Mouse (Mus musculus) forelimb bud, embryonic 11.5 days (tissue): Measurements from ENCODE around the gene Ywhab.

Experiments used
- DNase-seq: peaks from one replicate; pipeline ENCODE4 v3.0.0-alpha.2; 2012; ENCODE audit warnings: low read depth, low spot score

Ywhab gene

DNA sequence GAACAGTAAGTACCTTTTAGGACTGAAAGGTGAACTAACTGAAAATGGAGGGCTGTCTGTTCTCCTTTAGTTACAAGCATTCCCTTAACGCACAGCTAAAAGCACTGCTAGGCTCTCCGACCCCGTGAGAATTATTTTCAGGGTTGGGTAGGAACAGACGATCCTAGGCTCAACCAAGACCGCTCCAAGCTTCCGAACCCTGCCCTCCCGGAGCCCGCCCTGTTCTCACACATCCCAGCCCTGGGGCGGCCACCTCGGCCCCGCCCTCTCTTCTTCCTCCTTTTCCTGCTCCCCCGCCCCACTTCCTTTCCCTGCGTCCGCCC lies at the start of gene Ywhab:
Ywhab (plus strand) TSS at position 307 of the 323 bp plus-strand sequence.
- DNase-seq: no peak

DNA sequence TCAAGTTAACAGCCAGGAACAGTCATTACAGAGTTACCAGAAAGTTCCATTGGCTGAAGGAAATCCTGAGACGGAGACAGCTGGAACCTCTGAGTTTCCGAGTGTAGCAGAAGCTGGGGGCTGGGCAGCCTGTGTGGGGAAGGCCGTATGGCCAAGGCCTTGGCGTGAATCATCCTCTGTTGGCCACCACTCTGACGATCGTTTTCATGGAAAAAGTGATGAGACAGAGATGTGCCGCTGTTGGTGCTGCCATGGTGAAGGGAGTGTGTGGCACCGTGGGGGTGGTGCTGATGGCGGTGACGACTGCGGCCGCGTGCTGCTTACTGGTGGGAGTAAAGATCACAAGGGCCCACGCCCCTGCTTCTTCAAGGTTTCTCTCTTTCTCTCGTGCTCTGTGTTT lies 48.5 kb upstream of the Ywhab start:
- no peak for DNase-seq

DNA sequence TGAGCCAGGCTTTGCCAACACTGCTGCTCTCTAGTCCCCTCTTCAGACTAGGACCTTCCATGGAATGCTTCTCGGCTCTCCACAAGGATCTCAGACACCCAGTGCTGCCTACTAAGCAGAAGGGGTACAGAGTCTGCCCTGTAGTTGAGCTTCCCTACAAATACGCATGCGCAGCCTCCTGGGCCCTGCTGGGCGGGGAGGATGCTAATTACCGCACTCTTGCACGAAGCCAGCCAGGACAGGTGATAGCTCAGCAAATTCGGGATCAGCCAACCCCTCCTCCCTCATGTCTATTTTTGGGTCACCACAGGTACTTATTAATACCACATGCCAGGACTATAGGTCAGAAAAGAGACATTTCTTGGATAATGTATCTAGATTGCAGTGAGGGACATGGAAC lies 46.8 kb upstream of the Ywhab start:
- no peak for DNase-seq

DNA sequence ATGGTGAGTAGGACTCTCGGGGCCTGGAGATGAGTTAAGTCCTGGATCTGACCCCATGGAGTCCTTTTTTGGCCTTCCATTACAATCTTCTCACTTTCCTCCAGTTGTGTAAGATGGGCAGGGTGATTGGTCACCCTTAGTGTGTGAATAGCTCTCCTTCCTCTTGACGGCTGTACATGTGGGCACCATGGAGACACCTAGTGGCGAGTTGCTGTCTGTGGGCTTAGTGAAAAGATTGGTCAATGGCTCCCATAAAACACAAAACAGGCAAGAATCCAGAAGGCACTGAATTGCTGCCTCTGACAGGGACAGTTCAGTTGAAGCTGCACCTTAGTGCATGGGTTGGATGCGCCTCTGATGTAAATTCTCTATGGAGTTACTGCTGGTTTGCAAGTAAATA lies 43.0 kb upstream of the Ywhab start:
- DNase-seq: peak; percentile 52

DNA sequence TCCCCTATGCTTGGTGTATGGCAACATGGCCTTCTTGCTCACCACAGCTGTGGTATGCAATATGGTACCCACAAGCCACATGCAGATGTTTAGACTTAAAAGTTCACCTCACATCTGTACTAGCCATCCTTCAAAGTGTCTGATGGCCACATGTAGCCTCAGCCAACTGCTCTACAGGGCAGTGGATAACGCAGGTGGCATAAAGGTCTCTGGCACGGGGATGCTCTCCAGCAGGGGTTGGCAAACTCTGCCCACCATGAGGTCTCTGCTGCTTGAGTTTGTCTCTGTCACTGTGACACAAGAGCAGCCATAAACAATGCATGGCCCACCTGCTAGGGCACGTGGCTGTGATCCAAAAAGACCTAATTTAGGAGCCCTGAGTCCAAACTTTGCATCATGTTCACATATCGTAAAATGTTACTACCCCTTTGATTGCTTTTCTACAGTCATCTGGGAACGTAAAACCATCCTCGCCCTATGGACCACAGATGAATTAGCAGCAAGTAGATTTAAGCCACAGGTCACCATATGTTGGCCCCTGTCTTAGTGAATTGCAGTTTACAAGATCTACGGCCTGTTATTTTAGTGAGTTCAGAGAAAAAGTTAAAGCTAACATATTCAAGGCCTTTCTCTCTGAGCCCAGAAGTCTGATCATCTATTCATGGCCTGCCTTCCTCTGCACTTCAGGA lies 41.0 kb upstream of the Ywhab start:
- DNase-seq: peak; percentile 59

DNA sequence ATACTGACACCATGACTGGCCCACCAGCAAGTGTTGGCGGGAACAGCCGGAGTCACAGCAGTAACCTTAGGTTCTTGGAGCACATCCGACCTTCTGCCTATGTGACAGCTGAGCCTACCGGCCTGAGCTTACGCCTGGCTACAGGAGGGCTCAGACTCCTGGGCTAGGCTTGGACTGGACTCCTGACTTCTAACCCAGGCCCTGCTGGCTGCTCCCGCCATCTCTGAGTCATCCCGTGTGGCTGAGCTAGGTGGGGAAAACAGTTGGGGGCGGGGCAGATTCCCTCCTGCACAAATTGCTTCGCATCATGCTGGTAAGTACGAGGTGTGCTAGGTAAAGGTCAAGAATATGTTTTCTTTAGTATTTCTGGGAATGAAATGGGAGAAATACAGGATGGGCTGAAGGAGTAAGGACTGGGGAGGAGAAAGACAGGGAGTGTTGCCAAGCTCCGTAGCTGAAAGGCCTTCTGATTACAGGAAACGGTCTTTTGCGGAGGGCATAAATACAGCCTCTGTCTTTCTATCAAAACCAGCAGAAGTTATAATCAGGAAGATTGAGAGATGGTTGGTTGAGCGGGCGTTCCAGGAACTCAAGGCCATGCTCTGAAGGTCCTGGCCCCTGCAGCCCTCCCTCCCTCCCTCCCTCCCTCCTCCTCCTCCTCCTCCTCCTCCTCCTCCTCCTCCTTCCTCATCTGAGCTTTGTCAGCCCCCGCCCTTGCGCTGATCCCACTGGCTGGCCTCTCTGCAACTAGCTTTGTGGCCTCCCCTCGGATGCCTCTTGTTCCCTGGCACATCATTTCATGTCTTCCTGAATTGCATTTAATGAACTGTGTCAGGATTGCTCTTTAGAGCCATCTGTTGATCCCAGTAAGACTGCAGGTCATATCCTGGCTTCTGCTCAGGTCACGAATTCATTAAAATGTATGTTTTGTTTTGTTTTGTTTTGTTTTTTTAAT lies 29.9 kb upstream of the Ywhab start:
- DNase-seq: no peak

DNA sequence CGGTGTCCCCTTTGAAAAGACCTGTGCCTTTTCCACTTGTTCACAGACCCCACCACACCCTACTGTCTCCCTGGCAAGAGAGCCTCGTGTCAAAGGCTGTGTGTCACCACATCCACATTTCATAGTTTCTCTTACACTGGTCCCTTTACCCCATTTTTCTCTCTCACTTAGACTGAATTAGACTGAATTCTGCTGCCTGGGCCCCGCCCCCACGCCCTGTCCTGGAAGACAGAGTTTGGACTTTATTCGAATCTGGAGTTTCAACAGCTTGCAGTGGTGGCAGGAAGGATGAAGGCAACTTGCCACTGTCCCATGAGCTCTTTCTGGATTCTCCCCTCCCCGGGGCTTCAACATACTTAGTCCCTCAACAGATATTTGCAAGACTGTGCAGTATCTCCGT lies 29.1 kb upstream of the Ywhab start:
- no peak for DNase-seq

DNA sequence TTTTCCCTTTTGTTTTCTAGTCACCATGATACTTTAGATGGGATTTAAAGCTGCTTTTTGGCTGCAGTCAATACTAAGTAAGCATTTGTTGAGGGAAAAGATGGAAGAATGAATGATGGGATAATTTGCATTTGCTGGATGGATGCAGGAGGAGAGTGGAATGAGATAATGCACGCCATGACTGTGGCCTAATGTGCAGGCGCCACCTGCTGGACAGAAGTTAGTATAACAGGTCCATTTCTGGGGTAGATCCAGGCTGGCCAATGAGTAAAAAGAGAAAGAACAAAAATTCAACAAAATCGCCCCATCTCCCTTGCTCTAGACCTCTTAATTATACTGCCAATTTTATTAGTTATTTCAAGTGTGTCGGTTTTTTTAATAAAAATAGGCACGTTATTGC lies 26.2 kb upstream of the Ywhab start:
- peak; percentile 62 for DNase-seq

DNA sequence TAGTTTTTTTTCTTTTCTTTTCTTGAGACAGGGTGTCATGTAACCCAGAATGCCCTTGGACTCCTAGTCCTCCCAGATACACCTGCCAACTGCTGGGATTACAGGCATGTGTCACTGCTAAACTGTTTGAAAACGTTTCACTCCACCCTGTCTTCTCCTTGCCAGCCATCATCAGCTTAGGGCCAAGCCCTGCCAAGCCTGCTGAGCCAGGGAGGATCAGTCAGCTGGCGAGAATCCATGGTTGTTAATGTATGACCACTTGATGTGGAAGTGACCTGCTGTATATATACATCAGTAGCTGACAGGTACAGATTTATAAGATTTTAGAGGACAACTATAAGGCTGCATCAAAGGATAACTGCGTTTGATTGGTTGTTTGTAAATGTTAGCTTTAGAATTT lies 24.4 kb upstream of the Ywhab start:
- no peak for DNase-seq

DNA sequence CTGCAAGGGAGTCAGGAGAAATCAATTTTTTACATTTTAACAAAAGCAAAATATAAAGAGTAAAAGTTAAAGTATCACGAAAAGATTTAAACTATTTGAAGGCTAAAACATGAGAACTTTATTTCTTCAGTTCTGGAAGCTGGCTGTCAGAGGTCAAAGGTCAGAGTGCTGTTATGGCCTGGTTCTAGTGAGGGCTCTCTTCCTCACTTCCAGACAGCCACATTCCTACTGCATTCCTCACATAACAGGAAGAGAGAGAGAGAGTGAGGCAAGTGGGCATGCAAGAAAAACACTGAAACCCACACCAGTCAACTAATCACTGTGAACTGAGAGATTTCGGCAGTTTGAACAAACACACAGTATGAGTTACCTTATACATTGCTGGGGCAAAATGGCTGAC lies 20.7 kb upstream of the Ywhab start:
- no peak for DNase-seq

DNA sequence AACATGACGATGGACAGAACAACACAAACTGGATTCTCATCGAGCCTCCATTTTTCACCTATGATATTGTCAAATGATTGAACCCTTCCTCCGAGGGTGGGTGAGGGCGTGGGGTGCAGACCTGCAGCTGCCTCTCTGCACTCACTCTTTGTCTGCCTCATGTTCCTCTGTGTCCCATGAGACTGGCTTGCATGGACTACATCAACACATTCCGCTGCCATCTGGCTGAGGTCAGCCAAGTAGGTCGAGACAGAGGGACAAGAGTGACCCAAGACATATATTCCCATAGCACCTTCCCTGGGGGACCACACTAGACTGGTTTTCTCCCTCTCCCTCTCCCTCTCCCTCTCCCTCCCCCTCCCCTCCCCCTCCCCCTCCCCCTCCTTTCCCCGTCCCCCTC lies 18.3 kb upstream of the Ywhab start:
- DNase-seq: no peak

DNA sequence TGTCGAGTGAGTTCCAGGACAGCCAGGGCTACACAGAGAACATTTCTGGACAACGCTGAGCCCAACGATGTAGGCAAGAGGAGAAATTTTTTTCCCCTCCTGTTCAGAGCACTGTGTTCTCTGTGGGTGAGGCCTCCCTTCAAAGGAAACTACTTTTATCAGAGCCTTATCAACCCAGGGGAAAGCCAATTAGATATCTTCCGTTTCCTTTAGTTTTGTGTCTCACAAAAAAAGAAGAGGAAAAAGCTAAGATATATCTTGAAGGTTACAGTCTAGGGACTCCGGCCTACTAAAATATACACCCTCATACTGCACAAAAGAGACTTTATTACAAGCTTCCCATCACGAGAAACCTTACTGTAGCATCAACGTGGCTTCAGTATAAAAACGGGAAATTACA lies 7.5 kb upstream of the Ywhab start:
- DNase-seq: no peak

DNA sequence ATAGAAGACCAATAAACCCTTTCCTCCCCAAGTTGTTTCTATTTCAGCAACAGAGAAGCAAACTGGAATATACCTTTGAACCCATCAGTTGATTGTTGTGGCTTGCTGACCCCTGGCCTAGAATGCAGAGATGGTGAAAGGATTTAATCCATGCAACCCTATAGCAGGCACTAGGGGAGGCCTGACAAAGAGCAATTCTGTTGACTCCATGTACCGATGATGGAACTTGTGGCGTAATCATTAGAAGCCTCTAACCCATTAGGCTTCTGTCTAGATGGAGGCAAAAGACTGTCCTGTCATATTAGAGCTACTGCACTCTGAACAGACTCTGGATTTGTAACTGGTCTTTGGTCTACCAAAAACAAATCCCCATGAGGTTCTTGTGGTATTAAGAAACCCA lies 1.9 kb upstream of the Ywhab start:
- DNase-seq: no peak

DNA sequence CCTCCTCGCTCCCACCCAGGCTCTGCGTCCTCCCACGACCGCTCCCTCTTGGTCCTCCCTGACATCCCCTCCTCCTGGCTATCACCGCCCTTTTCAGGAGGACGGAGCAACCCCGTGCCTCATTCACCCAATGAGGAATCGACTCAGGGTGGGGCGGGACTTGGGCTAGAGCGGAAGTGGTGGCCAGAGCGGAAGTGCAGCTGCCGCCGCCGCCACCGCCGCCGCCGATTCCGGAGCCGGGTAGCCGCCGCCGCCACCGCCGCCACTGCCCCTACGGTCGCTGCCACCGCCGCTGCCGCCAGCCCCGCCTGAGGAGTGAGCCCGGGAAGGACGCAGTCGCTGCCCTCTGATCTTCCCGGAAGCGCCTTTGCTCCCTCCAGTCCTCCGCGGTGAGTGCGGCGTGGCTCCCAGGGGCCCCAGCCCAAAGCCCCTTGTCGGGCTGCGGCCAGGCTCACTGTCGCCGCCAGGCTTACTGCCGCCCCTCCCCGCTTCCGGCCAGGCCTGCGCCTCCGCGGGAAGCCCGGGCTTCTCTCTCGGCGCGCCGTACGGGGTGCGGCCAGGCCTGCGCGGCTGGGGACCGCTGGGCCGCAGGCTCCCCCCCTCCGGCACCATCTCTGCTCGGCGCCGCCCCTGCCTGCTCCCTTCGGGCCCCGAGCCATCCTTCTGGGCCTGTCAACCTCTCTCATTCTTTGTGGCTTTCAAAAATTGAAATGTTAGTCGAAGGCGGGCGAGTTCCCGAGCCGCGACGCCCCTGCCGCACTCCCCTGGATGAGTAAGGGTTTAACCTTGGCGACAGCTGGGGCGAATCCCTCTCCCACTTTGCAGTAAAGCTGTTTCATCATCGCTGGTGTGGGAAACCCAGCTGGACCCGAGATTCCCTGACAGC lies 460 bp downstream of the Ywhab start:
- DNase-seq: peak; percentile 98

DNA sequence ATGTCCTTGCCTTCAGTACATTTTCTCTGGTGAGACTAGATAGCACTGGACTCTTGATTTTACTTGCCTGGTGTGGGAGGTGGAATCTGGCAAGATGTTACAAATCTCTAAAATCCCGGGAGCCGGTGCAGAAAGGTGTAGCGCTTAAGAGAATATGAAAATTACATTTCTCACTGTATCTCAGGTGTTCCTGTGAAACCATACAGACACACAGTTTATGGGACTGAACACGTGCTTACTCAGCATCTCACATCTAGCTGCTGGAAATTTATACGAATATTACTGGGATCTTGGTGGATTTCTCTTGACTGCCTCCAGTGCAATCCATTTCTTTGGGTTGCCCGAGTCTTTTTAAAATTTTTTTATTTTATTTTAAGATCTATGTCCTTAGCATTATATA lies 1.5 kb downstream of the Ywhab start:
- DNase-seq: no peak

DNA sequence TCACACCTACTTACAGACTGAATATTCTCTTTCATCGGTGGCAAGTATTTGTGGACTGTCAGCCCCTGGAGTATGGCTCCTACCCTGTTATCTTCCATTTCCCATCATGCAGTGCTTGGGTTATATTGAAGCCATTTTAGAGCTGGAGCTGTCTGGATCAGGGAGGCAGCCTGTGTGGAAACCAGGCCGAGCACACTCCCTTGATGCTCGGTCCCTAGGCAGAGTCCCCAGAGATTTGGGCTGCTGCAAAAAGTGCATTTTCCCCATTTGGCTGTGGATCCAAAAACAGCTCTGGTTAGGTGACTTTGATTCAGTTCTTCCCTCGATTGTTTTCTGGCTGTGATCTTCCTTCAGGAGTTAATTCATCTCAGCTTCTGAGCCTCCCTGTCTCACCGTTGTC lies 2.1 kb downstream of the Ywhab start:
- DNase-seq: no peak

DNA sequence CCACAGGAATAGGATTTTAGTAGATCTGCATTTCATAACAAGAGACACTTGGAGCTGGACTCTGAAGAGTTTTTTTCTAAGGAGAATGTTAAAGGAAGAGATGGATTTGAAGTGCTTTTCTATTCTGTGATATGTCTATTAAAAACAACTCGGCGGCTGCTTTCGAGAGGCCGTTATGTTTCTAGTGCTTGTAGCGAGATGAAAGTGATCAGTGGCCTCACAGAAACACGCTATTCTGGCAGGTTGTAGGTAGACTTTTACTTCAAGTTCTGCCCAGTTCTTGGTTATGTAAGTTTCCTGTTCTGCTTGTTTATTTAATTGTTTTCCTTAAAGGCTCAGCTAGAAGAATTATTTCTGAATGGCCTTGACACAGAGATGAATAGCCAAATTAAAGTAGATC lies 4.2 kb downstream of the Ywhab start:
- DNase-seq: no peak

DNA sequence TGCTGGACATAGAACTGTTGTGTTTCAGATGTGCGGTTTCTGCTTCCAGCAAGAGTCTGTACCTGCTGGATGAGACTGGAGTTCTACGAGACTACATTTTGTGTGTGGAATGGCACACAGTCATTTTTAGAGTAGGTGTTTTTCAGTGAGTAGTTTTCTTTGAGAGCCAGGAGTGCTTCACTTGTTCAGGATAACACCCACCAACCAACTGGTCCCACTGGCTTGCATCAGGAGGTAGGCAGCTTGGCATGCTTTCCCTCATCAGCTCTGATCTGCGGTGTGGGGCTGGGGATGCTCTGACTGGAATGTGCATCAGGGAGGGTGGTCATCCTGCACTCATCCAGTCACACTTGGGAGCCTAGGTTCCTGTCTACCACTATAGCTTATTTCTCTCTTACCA lies 7.9 kb downstream of the Ywhab start:
- DNase-seq: no peak

DNA sequence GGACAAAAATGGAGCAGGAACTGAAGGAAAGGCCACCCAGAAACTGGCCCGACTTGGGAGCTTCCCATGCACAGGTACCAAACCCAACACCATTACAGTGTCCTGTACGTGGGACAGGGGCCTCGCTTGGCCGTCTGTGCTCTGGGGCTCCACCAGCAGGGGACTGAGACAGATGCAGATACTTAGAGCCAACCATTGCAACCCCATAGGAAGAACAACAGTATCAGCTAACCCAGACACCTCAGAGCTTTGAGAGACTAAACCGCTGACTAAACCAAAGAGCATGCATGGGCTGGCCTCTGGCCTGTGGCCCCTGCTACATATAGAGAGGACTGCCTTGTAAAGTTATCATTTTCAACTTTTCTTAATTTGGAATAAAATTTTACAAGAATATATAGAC lies 9.7 kb downstream of the Ywhab start:
- DNase-seq: no peak

DNA sequence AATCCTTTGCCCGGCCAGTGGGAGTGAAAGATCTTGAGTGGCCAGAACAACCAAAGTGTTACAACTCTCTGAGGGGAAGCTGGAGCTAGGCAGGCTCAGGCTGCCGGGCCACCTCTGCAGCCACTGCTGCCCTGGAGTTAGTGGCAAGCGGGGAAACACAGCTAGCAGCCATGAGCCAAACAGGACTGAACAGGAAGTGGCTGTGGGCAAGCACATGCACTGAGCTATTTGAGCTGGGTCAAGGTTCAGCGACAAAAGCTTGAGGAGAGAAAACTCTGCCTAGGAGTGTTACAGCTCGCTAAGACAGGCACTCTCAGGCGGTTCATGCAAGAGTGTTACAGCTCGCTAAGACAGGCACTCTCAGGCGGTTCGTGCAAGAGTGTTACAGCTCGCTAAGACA lies 12.2 kb downstream of the Ywhab start:
- DNase-seq: peak; percentile 14

DNA sequence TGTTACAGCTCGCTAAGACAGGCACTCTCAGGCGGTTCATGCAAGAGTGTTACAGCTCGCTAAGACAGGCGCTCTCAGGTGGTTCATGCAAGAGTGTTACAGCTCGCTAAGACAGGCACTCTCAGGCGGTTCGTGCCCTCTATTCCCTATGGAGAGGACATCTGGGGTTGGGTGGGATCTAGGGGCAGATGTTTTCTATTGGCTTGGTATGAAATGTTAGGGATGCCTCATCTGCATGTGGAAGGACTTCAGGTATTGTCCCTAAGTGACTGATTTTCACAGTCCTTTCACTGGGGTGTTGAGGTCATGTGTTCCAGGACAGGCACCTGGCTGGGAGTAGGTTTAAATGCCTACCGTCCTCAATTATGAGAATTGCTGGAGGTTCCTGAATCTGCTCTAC lies 12.8 kb downstream of the Ywhab start:
- DNase-seq: no peak

DNA sequence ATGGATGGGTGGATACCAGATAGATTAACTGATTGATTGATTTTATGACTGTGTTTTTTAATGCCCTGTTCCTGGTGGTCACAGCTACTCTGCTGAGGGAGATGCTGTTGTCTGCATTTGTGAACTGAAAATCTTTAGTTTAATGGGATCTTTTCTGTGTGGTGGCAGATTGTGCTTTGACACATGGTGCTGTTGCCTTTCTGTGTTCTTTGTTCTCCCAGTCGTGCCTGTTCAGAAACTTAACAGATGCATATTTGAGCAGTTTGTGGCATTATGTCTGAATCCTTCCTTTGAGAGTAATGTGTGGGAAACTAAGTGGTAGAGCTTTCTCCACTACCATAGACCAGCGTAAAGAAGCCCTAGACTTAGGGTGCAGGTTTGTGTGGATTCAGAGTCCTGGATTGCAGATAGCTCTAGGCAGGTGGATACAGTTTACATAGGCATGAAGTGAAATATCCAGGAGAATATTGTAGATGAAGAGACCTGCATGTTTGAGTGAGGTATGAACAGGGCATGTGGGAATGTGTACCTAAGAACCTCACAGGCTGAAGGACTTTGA lies 13.3 kb downstream of the Ywhab start:
- no peak for DNase-seq
